Mouse (Mus musculus) lung, postnatal 4 days (tissue): ENCODE data around the gene Dusp16.
A peak's percentile ranks its signal among the peaks of the same experiment; 100 is the strongest.

Experiments used
- DNase-seq, 2 experiments: peaks; one replicate each; pipeline ENCODE4 v3.0.0; 2021

The Dusp16 gene

GRCm38 (mm10) chr6:134792141-134793045 lies at the start of gene Dusp16:
Dusp16 (minus strand) TSS chr6:134792625.
- peak; percentile 90 to 93 for DNase-seq

GRCm38 (mm10) chr6:134840346-134840745 lies 47.9 kb upstream of the Dusp16 start:
- no peak for DNase-seq

GRCm38 (mm10) chr6:134838111-134838510 lies 45.7 kb upstream of the Dusp16 start:
- DNase-seq: no peak

GRCm38 (mm10) chr6:134834585-134835251 lies 42.3 kb upstream of the Dusp16 start:
- DNase-seq: no peak

GRCm38 (mm10) chr6:134830776-134831175 lies 38.4 kb upstream of the Dusp16 start:
- no peak for DNase-seq

GRCm38 (mm10) chr6:134829786-134830700 lies 37.6 kb upstream of the Dusp16 start, which contains the start of gene Crebl2:
Crebl2 (plus strand) TSS chr6:134830154.
- DNase-seq: peak; percentile 100

- DNase-seq: peak in 1 of 2 experiments; percentile 28
These were observed 30.4 kb upstream of the Dusp16 start for GRCm38 (mm10) chr6:134822844-134823243.

GRCm38 (mm10) chr6:134820411-134820810 lies 28.0 kb upstream of the Dusp16 start:
- no peak for DNase-seq

- DNase-seq: no peak
These were observed 27.3 kb upstream of the Dusp16 start for GRCm38 (mm10) chr6:134819741-134820140.

- DNase-seq: no peak
These were observed 24.9 kb upstream of the Dusp16 start for GRCm38 (mm10) chr6:134817051-134817928.

GRCm38 (mm10) chr6:134813066-134813465 lies 20.6 kb upstream of the Dusp16 start:
- DNase-seq: no peak

GRCm38 (mm10) chr6:134807794-134808193 lies 15.4 kb upstream of the Dusp16 start:
- no peak for DNase-seq

- no peak for DNase-seq
These were observed 14.7 kb upstream of the Dusp16 start for GRCm38 (mm10) chr6:134807091-134807490.

GRCm38 (mm10) chr6:134806130-134806529 lies 13.7 kb upstream of the Dusp16 start:
- DNase-seq: no peak

- no peak for DNase-seq
These were observed 12.4 kb upstream of the Dusp16 start for GRCm38 (mm10) chr6:134804736-134805277.

- peak; percentile 62 to 72 for DNase-seq
These were observed 10.2 kb upstream of the Dusp16 start for GRCm38 (mm10) chr6:134802641-134803043.

GRCm38 (mm10) chr6:134801483-134801882 lies 9.1 kb upstream of the Dusp16 start:
- DNase-seq: no peak

- peak; percentile 27 to 31 for DNase-seq
These were observed 3.9 kb upstream of the Dusp16 start for GRCm38 (mm10) chr6:134796297-134796696.

GRCm38 (mm10) chr6:134793911-134794520 lies 1.6 kb upstream of the Dusp16 start:
- DNase-seq: peak; percentile 85 to 90

GRCm38 (mm10) chr6:134793046-134793806 lies 801 bp upstream of the Dusp16 start:
- no peak for DNase-seq
